7 mouse cellular contexts compared by ENCODE assay signal in genomic region chr6:51510094-51510493, GRCm38 (mm10). TPM values are rescaled to one million over a fixed set of nuclear protein-coding genes. Genes with fewer than 3 reads are reported as not detected.
DNase-seq lines count a peak whose midpoint lies in the region; ATAC-seq and TF ChIP-seq lines count a peak whose summit lies in the region.

No protein-coding gene starts in this region.

- H3K27ac ChIP-seq in midbrain, embryonic 14.5 days (replicated peaks; ENCODE audit: low read depth, low read length): no peak overlapping the region
- H3K27ac ChIP-seq in midbrain, embryonic 16.5 days (ENCODE audit: low read length): no peak overlapping the region

- no peaks in the 10 kb centered on the region for H3K9me3 ChIP-seq in midbrain, embryonic 14.5 days (ENCODE audit: control insufficient read depth, low read length)
- H3K9me3 ChIP-seq in midbrain, embryonic 16.5 days (replicated peaks; ENCODE audit: control insufficient read depth, low read length, poor library complexity, severe bottlenecking): no peaks in the 10 kb centered on the region

- POLR2A ChIA-PET in Patski (lab: Charles Lee): interaction anchor here (1.1 kb wide), 1 partner anchor 39 kb away, joined by 4 read pairs; no protein-coding TSS in a partner anchor

- no peaks in the 10 kb centered on the region for H3K36me3 ChIP-seq in midbrain, embryonic 14.5 days (ENCODE audit: control insufficient read depth, insufficient read depth, low read length)
- no peaks in the 10 kb centered on the region for H3K36me3 ChIP-seq in midbrain, embryonic 16.5 days (ENCODE audit: control insufficient read depth, insufficient read depth, low read length)

- in situ Hi-C loops in Patski (cut with MboI; ENCODE audit: low pct_unique_long_range_greater_than_20kb): no loop called here

- no peak overlapping the region for H3K4me3 ChIP-seq in midbrain, embryonic 14.5 days (replicated peaks; ENCODE audit: low read depth, low read length)
- H3K4me3 ChIP-seq in midbrain, embryonic 16.5 days (ENCODE audit: low read depth, low read length): no peak overlapping the region

- CTCF ChIA-PET in Patski (lab: Charles Lee): interaction anchor here (0.7 to 1.9 kb wide), 9 partner anchors 13 to 126 kb away, joined by 3 to 6 read pairs (median 3); partner anchors contain the start of genes Hnrnpa2b1 and Snx10

- no peak overlapping the region for H3K4me2 ChIP-seq in midbrain, embryonic 14.5 days (ENCODE audit: low read length)
- H3K4me2 ChIP-seq in midbrain, embryonic 16.5 days (ENCODE audit: low read length): no peak overlapping the region

- H3K4me1 ChIP-seq in midbrain, embryonic 14.5 days (ENCODE audit: control insufficient read depth, insufficient read depth, low read length): no peaks in the 10 kb centered on the region
- H3K4me1 ChIP-seq in midbrain, embryonic 16.5 days (ENCODE audit: control insufficient read depth, insufficient read depth, low read length): peaks cover 6% of the 10 kb centered on the region; the same call in 1 of the 2 replicates

- no peak for ATAC-seq in midbrain, embryonic 14.5 days (ENCODE audit: low FRiP score, low TSS enrichment)
- no peak for ATAC-seq in midbrain, embryonic 16.5 days
- no peak for ATAC-seq in Patski

- peak; percentile 47 for DNase-seq in midbrain, embryonic 14.5 days
- DNase-seq in Patski (ENCODE audit: low read depth, low spot score): no peak
- DNase-seq in cerebellum, postnatal 14 days: peak; percentile 51 to 74
- DNase-seq in heart, postnatal 4 days: peak; percentile 68
- peak; percentile 53 for DNase-seq in lung, postnatal 25 days (ENCODE audit: low spot score)
- DNase-seq in thymus, postnatal 0 days (ENCODE audit: low spot score): peak; percentile 61

- 30% methylated on average over 5 of the region's 5 CpGs for WGBS in midbrain, embryonic 14.5 days
- WGBS in midbrain, embryonic 16.5 days: 26% methylated on average over 5 of the region's 5 CpGs

- H3K9ac ChIP-seq in midbrain, embryonic 14.5 days (replicated peaks; ENCODE audit: low read length): no peak overlapping the region
- no peak overlapping the region for H3K9ac ChIP-seq in midbrain, embryonic 16.5 days (ENCODE audit: low read depth, low read length)

- TF ChIP-seq CTCF in Patski (IDR thresholded peaks at IDR 0.05): peak; percentile 39

- H3K27me3 ChIP-seq in midbrain, embryonic 14.5 days (ENCODE audit: control insufficient read depth, insufficient read depth, low read length): no peaks in the 10 kb centered on the region
- H3K27me3 ChIP-seq in midbrain, embryonic 16.5 days (ENCODE audit: control insufficient read depth, insufficient read depth, low read depth, low read length): no peaks in the 10 kb centered on the region
- H3K27me3 ChIP-seq in Patski: no peaks in the 10 kb centered on the region

RNA-seq across cellular contexts. Expression of gene Snx10, which starts 13.6 kb away (rescaled TPM):
- 54.7 and 55.2 TPM in 2 replicates for polyA plus RNA-seq in midbrain, embryonic 14.5 days (2014; fragmentation: Nextera tagmentation; extraction: Ambion mirVana)
- 68.9 and 70.6 TPM in 2 replicates for polyA plus RNA-seq in midbrain, embryonic 16.5 days (2015; fragmentation: Nextera tagmentation; extraction: Ambion mirVana)
- polyA plus RNA-seq in Patski (2021): 15.8 TPM
- 10 to 100 TPM in 1 of 2 experiments, 1 to 10 TPM in 1; 7.9 to 10.4 TPM for total RNA-seq in heart, postnatal 4 days (2021)
- polyA plus RNA-seq in thymus, postnatal 0 days (2015; fragmentation: Nextera tagmentation; extraction: Ambion mirVana): 19.5 and 20.2 TPM in 2 replicates

RNA-seq across cellular contexts. Expression of gene Cbx3, which starts 39.9 kb away (rescaled TPM):
- polyA plus RNA-seq in midbrain, embryonic 14.5 days (2014; fragmentation: Nextera tagmentation; extraction: Ambion mirVana): 518 and 525 TPM in 2 replicates
- polyA plus RNA-seq in midbrain, embryonic 16.5 days (2015; fragmentation: Nextera tagmentation; extraction: Ambion mirVana): 407 and 417 TPM in 2 replicates
- polyA plus RNA-seq in Patski (2021): 156 TPM
- 100 to 1,000 TPM; 172 to 178 TPM for total RNA-seq in heart, postnatal 4 days (2021)
- polyA plus RNA-seq in thymus, postnatal 0 days (2015; fragmentation: Nextera tagmentation; extraction: Ambion mirVana): 674 and 686 TPM in 2 replicates

RNA-seq across cellular contexts. Expression of gene Hnrnpa2b1, which starts 40.4 kb away (rescaled TPM):
- 859 and 918 TPM in 2 replicates for polyA plus RNA-seq in midbrain, embryonic 14.5 days (2014; fragmentation: Nextera tagmentation; extraction: Ambion mirVana)
- polyA plus RNA-seq in midbrain, embryonic 16.5 days (2015; fragmentation: Nextera tagmentation; extraction: Ambion mirVana): 1,316 and 1,531 TPM in 2 replicates
- 1,173 TPM for polyA plus RNA-seq in Patski (2021)
- 100 to 1,000 TPM; 646 to 668 TPM for total RNA-seq in heart, postnatal 4 days (2021)
- 1,688 and 1,855 TPM in 2 replicates for polyA plus RNA-seq in thymus, postnatal 0 days (2015; fragmentation: Nextera tagmentation; extraction: Ambion mirVana)
